Mouse (Mus musculus) brain, embryonic 18.5 days (tissue): Measurements from ENCODE around the gene 1110008L16Rik.
A peak's percentile ranks its signal among the peaks of the same experiment; 100 is the strongest.
"Not testable (repeated sequence)": the region's sequence is repeated elsewhere in the genome, so short reads cannot be mapped to it uniquely, and the experiment has no call there.

Experiments
- DNase-seq: peaks from one replicate; pipeline ENCODE4 v3.0.0-alpha.2; 2012; ENCODE audit warnings: low read depth, low spot score

Gene 1110008L16Rik

DNA sequence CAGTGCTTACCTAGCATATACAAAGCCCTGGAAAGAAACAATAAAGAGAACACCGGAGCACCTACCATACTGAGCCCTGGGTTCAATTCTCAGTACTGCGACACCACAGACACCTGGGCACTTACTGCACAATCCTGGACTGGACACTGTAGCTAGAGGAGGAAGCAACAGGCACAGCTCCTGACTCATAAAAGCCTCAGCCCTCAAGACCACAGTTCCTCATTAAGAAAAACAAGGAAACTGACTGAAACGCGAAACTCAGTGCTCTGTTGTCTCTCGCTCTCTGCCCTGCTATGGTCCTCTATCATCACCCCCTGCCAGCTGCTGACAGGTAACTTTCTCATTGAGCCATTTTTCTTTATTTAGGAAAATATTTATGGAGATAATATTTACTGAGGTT lies at the start of gene 1110008L16Rik:
Gene 1110008L16Rik (plus strand): TSS at position 242 of the 400 bp plus-strand sequence.
- DNase-seq: no peak

DNA sequence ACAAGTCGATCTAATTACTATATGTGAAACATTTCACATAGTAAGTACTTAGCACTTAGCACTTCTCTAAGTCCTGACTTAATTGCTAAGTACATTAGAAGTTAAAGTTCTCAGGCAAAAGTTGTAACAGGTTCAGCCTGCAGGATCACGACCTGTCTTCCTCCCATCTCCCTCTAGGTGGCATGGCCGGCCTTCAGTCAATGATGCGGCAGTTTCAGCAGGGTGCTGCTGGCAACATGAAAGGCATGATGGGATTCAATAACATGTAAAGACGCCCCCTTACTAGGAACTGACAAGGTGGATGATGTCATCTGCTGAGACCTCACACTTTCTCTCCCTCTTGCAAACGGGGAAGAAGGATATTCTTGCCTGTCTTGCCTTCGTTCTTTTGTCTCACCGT lies 37.4 kb upstream of the 1110008L16Rik start:
- not testable (repeated sequence) for DNase-seq

DNA sequence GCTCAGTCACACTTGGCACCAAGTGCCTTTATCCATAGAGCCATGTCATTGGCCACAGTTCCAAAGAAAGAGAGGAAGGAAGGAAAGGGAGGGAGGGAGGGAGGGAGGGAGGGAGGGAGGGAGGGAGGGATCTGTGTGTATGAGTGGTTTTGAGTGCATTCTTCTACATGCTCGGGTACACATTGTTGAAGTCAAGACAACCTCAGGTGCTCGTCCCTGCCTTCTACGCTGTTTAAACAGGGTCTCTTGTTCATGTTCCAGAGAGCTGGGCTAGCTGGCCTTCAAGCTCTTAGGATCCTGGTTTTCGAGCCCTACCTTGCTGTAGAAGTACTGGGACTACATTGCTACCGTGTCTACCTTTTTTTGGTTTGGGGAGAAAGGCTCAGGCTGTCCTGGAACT lies 36.0 kb upstream of the 1110008L16Rik start:
- not testable (repeated sequence) for DNase-seq

DNA sequence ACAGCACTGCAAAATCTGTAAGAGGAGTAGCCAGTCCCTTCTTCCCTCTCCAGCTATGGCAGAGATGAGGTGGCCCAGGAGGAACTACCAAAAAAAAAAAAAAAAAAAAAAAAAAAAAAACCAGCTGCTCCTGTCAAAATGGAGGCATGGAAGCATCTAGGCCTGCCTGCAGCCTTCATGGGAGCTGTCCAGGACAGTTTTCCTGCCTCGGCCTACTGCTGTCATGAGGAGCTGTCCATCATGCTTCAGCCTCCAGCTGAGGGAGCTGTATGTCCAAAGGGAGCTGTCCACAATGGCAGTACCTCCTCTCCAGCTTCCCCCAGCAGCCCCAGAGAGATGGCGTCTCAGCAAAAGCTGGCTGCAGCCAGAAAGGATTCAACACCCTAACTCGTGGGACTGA lies 27.1 kb upstream of the 1110008L16Rik start:
- no peak for DNase-seq

DNA sequence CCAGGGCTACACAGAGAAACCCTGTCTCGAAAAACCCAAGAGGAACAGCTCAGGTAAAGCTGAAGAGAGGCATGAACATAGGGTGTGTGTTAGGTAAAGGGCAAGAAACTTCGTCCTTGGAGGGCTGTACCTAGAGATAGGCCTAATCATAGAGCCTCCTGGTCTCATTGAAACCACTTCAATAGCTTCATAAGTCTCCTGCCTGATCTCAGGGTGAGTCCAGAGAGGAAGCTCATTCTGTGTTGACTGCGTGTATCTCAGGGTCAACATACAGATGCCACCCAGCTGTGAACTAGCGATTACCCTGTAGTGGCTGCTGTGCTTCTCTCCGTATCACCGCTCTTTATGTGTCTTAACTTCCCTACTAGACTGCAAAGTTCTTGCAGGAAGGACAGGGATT lies 21.8 kb upstream of the 1110008L16Rik start:
- DNase-seq: not testable (repeated sequence)

DNA sequence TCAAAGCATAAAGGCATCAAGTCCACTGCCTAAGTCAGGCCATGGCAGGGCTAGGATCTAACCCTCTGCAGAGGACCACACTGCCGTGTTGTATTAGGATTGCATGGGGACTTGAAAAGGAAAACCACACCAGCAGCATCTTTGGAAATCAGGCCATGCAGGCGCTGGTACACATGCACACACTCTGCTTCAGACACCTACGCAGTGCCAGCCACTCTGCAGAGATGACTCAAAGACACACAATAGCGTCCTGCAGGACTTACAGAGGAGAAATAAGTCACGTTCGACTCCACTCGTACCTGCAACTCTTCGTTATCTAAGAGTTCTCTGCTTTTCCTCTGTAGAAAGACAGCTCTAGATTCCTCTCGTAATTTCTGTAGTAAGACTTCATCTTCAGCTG lies 1.3 kb upstream of the 1110008L16Rik start:
- no peak for DNase-seq

DNA sequence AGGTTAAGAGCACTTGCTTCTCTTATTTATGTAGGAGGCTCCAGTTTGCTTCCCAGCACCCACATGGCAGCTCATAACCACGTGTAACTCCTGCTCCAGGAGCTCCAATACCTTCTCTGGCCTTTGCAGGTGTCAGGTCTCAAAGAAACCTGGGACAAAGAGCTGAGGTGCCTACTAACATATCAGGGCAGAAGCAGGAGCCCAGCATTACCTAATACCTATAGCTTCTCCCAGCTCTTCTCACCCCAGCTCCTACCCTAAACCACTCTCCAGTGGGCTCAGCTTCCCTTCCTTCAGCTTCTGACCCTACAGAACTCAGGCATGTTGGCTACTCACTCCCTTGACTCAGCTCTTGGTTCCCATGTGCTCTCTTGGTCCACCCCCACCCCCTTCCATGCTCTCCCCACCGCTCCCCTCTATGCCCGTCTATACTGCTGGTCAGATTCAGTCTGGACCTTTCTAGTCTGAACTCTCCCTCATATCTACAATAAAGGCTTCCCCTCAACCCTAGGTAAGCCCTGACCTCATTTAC lies 1.5 kb downstream of the 1110008L16Rik start:
- DNase-seq: no peak

DNA sequence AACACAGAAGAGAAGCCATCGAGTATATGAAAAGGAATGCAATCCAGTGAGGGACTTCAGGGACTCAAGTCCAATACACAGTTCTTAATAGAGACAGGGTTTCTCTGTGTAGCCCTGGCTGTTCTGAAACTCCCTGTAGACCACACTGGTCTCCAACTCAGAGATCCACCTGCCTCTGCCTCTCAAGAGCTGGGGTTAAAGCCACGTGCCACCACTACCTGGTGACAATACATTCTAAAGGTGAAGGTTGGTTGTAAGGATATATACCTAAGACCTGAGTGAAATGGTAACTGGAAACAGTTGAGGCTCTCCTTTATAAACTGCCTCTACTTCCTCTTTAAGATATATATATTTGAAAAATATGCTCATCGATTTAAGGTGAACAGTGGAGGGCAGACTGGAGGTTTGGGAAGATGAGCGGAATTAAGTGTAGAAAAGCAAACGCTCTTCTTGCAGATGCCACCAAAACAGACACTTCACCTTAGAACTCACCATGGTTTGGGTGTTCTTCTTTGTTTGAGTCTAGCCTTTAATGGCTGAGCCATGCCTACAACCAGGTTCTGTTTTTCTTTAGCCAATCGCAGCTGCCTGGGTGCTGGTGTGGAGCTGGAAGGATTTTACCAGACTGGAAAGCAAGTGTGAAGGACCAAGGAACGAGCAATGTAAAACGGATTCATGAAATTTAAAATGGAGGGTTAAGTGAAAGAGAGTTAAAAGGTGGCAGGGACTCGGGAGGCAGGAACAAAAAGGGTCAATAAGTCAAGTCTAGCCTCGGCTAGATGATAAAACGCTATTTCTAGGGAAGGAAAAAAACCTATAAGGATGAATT lies 2.3 kb downstream of the 1110008L16Rik start:
- DNase-seq: no peak

DNA sequence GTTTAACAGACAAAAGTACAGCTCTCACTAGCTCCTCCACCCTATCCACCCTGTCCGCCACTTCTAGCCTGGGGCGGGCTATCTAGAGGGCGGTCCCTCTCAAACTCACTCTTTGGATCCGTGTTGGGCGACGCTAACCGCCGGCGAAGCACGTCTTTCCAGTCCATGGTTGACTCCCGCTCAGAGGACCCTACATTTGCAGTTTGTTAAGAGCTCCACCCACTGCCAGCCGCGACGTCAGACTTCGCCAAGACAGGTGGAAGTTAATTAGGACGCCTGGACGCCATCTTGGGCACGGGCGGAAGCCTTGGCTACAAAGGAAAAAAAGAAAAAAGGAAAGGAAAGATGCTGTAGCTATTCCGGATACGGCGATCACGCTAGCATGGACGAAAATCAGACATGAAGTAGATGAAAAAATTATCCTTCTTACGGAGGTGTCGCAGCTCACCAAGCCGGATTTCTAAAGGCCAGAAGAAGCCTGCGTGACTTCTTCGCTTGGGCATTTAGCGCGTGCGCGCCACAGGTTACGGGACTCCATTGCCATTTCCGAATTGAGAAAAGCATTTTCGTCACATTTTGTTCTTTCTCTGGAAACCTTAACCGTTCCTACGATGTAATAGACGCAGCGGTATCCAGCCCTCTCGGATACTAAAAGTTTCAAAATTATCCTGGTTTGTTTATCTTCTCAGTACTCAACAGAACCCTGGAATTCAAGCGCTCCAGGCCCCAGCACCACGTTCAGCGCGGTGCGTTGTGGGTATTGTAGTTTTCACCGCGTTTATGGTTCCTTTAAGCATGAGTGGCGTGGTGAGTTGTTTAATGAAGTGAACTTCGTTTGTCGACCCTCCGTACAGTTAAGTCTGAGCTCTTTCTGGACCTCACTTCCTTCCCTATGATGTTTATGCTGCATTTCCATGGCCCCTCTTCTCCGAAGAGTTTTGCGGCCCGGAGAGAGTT lies 3.4 kb downstream of the 1110008L16Rik start, which contains the start of gene Ppp2r3c:
Gene Ppp2r3c (minus strand): TSS at position 514 of the 957 bp plus-strand sequence.
- peak; percentile 92 for DNase-seq

DNA sequence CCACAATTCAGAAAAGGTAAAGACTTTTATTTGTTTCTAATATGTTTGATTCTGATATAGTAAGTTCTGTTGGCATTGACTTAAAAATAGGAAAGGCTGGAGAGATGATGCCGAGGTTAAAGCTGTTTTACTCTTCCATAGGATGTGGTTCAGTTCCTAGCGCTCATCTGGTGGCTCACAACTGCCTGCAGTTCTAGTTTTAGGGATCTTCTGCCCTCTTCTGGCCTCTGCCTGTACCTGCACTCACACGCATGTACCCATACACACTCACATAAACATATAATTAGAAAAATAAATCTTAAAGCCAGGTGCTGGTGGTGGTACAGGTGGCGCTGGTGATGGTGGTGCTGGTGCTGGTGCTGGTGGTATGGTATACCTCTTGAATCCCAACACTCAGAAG lies 7.0 kb downstream of the 1110008L16Rik start:
- no peak for DNase-seq

DNA sequence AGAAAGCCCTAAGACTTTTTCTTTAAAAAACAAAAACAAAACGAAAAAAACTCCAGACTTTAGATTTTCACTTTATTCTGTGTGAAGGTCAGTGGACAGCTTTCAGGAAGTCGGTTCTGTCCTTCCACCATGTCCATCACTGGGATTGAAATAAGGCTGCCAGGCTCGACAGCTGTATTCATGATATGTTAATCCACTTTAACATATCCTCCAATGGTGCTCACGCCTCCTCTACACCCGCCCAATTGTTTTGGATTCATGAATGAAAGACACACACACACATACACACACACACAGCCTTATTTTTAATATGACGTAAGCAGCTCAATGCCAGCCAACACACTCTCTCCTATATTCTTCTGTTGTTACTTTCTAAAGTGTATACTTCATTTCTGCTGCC lies 8.2 kb downstream of the 1110008L16Rik start:
- DNase-seq: no peak

DNA sequence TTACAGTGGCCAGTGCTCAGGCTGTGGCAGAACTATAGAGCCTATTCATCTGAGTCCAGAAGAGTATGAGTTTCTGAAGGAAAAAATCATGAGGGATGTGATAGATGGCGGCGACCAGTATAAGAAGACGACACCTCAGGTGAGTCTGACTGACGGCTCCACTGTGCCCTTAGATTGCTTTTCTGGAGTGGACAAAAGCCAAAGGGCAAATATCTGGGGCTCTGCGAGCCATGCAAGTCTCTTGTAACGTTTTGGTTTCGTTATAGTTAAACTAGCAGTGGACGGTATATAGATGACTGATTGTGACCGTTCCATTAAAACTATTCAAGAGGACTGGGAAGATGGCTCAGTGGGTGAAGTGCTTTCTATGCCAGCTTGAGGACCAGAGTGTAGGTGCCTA lies 9.4 kb downstream of the 1110008L16Rik start:
- DNase-seq: no peak

DNA sequence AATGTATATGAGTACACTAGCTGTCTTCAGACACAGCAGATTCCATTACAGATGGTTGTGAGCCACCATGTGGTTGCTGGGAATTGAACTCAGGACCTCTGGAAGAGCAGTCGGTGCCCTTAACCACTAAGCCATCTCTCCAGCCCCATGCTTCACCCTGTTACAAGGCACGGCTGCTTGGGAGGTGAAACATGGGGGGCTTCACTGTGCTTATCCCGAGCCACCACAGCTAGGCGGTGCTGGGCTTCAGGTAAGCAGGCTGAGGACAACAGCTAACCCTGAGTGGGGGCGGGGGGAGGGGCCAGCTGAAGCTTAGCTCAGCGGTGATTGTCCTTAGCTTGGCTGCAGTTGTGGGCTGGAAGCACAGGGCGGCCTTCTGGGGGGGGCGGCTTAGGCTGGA lies 10.1 kb downstream of the 1110008L16Rik start:
- no peak for DNase-seq

DNA sequence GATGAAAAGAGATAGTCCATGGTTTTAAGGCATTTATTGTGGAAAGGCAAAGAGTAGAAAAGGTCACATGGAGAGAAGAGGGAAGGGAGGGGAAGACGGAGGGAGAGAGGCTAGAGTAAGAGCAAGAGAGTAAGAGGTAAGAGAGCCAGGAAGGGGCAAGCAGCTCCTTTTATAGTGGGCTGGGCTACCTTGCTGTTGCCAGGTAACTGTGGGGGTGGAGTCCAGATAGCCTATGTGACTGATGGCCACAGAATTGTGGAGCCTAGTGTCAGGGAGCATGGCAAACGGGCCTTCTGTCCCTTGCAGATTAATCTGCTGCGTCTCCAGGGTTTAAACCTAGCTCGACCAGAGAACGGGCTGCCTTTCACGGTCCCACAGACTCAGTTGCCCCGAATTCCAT lies 12.5 kb downstream of the 1110008L16Rik start:
- no peak for DNase-seq

DNA sequence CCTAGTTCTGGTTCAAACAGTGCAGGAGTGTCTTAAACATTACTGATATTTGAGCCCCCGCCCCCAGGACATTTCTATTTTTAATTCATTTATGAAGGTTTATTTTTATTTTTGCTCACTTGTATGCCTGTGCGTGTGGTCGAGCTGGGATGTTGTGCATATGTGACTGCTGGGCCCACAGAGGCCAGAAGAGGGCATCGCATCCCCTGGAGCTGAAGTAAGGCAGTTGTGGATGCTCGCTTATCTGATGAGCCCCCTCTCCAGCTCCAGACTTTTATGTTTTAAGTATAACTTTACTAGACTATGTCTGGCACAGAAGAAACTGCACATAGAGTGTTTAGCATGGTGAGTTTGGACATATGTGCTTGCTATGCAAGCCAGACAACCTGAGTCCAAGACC lies 14.5 kb downstream of the 1110008L16Rik start:
- no peak for DNase-seq

DNA sequence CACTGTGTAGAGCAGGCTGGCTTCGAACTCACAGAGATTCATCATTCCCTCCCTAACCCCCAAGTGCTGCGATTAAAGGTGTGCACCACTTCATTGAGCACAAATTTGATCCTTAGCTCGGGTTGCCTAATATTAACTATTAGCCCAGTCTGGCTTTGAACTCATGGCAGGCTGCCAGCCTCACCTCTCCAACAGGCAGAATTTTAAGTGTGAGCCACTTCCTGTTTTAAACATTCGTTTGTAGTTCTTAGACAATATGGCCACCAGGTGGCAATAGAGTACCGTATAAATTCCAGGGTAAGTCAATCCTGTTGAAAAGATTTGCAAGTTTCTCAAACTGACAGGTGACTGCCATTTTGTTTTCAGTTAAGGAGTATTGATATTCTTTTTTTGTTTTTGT lies 15.8 kb downstream of the 1110008L16Rik start:
- peak; percentile 59 for DNase-seq

DNA sequence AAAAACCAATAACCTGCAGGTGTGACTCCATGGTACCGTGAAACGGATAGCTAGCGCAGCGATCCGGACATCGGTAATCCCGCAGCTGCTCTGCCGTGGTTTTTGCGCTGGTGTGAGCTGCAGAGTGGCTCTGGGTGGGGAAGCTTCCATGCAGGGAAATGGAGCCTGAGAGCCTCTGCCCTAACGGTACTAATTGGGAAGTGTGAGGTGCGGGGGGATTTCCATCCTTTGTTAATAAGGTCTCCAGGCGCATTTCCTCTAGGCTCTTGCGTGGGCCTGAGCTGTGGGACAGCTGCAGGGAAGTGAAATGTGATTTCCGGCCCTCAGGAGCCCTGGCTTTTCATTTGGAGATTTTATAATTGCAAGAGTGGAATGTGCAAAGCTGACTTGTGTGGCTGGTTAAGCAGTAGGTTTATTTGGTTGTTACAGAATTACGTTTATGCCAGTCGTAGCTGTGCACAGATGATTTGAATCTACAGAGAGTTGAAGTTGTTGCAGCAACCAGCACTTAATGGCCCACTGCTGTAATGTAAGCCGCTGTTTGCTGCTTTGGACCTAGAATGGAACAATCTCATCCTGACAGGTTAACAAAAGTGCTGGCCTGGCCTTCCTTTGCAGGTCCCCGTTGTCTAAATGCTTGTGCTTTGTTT lies 22.4 kb downstream of the 1110008L16Rik start:
- no peak for DNase-seq

DNA sequence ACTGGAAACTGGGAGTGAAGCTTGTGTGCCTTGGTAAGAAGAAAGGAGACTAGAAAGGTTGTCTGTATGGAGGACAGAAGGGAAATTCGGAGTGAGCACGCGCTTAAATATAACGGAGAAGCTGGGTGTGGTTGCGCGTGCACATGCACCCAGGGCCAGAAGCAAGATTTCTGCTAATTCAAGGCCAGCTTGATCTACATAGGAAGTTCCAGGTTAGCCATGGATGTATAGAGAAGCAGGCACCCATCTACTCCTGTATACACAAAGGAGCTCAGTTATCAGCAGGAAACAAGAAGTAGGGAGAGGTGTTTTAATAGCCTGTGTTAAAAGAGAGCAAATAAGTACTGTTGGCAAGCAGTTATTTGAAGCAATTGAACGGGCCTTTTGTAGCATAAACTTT lies 26.3 kb downstream of the 1110008L16Rik start:
- DNase-seq: no peak

DNA sequence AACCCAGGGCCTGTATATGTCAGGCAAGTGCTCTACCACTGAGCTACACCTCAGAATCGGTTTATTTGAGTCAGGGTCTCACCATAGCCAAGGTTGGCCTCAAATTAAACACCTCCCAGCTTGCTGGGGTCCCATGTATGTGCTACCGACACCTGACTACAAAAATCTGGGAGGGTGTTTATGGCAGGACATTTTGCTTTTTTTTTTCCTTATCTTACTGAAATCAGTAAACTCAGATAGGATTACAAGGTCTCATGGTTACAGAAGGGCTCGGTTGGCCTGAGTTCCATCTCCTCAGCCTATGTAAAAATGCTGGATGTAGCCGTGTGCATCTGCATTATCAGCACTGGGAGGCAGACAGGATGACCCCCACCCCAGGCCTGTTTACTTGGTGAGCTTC lies 29.4 kb downstream of the 1110008L16Rik start:
- DNase-seq: no peak

DNA sequence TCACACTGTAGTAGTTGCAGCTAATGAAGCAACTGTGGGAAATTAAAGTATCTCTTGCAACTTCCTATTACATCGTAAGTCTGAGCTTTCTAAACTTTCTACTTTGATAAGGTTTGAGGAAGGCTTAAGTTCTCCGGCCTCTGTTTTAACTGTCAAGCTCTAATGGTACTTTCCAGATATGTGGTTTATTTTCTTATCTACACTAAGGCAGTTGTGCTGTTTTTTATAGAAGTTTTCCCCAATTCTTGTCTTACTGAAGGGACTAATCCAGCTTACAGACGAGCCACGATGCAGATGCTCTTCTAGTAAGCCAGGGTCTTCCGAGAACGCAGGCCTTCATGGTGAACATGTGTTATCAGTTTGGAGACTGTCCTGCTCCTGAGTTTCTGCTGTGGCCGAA lies 30.0 kb downstream of the 1110008L16Rik start:
- DNase-seq: no peak

DNA sequence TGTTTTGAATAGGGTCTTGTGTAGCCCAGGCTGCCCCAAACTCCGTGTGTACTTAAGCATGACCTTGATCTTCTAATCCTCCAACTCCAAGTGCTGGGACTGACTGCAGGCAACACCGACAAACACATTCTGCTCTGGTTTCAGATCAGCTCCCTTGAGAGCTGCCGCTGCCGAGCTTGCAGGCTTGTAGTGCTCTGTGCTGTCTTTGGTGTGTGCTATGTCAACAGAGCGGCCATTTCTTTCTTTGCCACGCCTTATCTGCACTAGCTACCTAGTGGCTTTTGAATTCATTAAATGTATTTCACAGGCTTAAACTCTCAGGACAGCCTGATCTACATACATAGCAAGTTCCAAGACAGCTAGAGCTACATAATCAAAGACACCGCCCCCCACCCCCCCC lies 34.3 kb downstream of the 1110008L16Rik start:
- DNase-seq: no peak

DNA sequence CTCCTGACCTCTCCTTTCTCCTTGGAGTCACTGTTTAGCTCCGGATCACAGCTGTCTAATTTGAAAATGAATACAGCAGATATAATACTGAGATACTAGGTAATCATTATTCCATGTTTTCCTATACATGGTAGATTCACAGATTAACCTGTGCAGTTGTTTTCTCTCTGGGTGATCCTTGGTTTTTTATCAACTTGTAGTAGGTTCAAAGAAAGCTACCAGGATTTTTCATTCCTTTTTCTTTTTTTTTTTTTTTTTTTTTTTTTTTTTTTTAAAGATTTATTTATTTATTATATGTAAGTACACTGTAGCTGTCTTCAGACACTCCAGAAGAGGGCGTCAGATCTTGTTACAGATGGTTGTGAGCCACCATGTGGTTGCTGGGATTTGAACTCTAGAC lies 39.1 kb downstream of the 1110008L16Rik start:
- DNase-seq: not testable (repeated sequence)
